Mouse (Mus musculus) kidney, postnatal 0 days (tissue): ENCODE measurements around the gene Pgap2. TPM values are rescaled to one million over a fixed set of nuclear protein-coding genes. Genes with fewer than 3 reads are reported as not detected.

Experiments
- ATAC-seq: fragments of 200-750 bp; cut with Nextera tagmentation; replicated peaks from 2 replicates; pipeline ENCODE4 v1.8.0; 2017; ENCODE audit warnings: low read depth, moderate number of reproducible peaks, moderate TSS enrichment, moderate library complexity; ENCODE audit not compliant: low FRiP score
- DNase-seq: peaks from one replicate; pipeline ENCODE4 v3.0.0-alpha.2; 2016; ENCODE audit warnings: low spot score
- H3K27ac ChIP-seq: fragments of 300-500 bp; sonication (generic); 2 replicates; pipeline ENCODE4 v1.5.1; 2014; ENCODE audit warnings: mild to moderate bottlenecking
- H3K27me3 ChIP-seq: fragments of 300-500 bp; sonication (generic); 2 replicates; pipeline ENCODE4 v1.6.1; 2014; ENCODE audit warnings: low read length, mixed read lengths; ENCODE audit not compliant: insufficient read depth
- H3K36me3 ChIP-seq: fragments of 300-500 bp; sonication (generic); 2 replicates; pipeline ENCODE4 v1.6.1; 2014; ENCODE audit warnings: low read length, mixed read lengths; ENCODE audit not compliant: insufficient read depth
- H3K4me1 ChIP-seq: fragments of 300-500 bp; sonication (generic); replicated peaks from 2 replicates; pipeline ENCODE4 v1.6.1; 2014; ENCODE audit warnings: antibody characterized with exemption, low read length, mixed read lengths; ENCODE audit not compliant: insufficient read depth
- H3K4me2 ChIP-seq: fragments of 300-500 bp; sonication (generic); 2 replicates; pipeline ENCODE4 v1.6.1; 2014; ENCODE audit warnings: mild to moderate bottlenecking, low read length, moderate library complexity, mixed read lengths
- H3K4me3 ChIP-seq: fragments of 300-500 bp; sonication (generic); replicated peaks from 2 replicates; pipeline ENCODE4 v1.5.1; 2014; ENCODE audit warnings: low read depth, low read length
- H3K9ac ChIP-seq: fragments of 300-500 bp; sonication (generic); 2 replicates; pipeline ENCODE4 v1.6.1; 2014; ENCODE audit warnings: low read depth, low read length
- H3K9me3 ChIP-seq: fragments of 300-500 bp; sonication (generic); replicated peaks from 2 replicates; pipeline ENCODE4 v1.6.1; 2016; ENCODE audit warnings: low read length, inconsistent platforms, mixed read lengths
- CTCF ChIP-seq: IDR thresholded peaks from 2 replicates; pipeline ENCODE4 v1.5.1; 2016; ENCODE audit warnings: antibody characterized with exemption, low read depth, mild to moderate bottlenecking, moderate library complexity
- WGBS: fragments of 180-500 bp; shearing (Covaris S2); extraction: QIAGEN DNeasy Blood & Tissue Kit; methylation state at CpG from one replicate; pipeline ENCODE4 v1.1.7; 2014; 5-methylcytosine and 5-hydroxymethylcytosine counted together
- polyA plus RNA-seq: library from polyadenylated mRNA; unstranded; fragments of >200 nt; fragmentation: Nextera tagmentation; extraction: Ambion mirVana; gene quantifications from 2 replicates; pipeline ENCODE4 v1.2.1, GENCODE M21; 2015

Pgap2 gene
- polyA plus RNA-seq, 1 experiment from 2014 or later = 66.8 TPM

- DNase-seq = peak; percentile 70
- H3K9me3 ChIP-seq = no peaks in the 10 kb centered on the region
- under 1% methylated on average over 71 of the region's 73 CpGs for WGBS
- peak; percentile 88 for ATAC-seq
- H3K27me3 ChIP-seq = no peaks in the 10 kb centered on the region
- H3K4me3 ChIP-seq = peak within 1 kb of the TSS; percentile 85
- H3K4me2 ChIP-seq = peak within 1 kb of the TSS; percentile 97
- H3K9ac ChIP-seq = peak within 1 kb of the TSS; percentile 70
- H3K27ac ChIP-seq = peak within 1 kb of the TSS; percentile 47; the same call in 1 of the 2 replicates
- H3K36me3 ChIP-seq = no peaks in the 10 kb centered on the region
- TF ChIP-seq CTCF = no peak
- no peaks in the 10 kb centered on the region for H3K4me1 ChIP-seq
Measured at GRCm38 (mm10) chr7:102267601-102268394, 57.8 kb downstream of the Pgap2 start, which contains the start of gene Stim1. TSS of gene Stim1 (plus strand) at chr7:102267806.

GRCm38 (mm10) chr7:102268395-102268748 lies 58.4 kb downstream of the Pgap2 start:
- Histone ChIP-seq H3K27me3 (no peaks in the 10 kb centered on the region), H3K27ac (no peak overlapping the region)
- WGBS = 12% methylated on average over 12 of the region's 12 CpGs

GRCm38 (mm10) chr7:102272422-102272948 lies 62.5 kb downstream of the Pgap2 start:
- H3K27me3 ChIP-seq = no peaks in the 10 kb centered on the region
- no peaks in the 10 kb centered on the region for H3K4me1 ChIP-seq
- H3K36me3 ChIP-seq = no peaks in the 10 kb centered on the region
- no peak overlapping the region for H3K27ac ChIP-seq
- DNase-seq = no peak
- H3K4me2 ChIP-seq = no peak overlapping the region
- TF ChIP-seq CTCF = no peak
- H3K9me3 ChIP-seq = no peaks in the 10 kb centered on the region
- 86% methylated on average over 3 of the region's 3 CpGs for WGBS
- no peak for ATAC-seq
- no peak overlapping the region for H3K9ac ChIP-seq
- no peak overlapping the region for H3K4me3 ChIP-seq

More at GRCm38 (mm10) chr7:102268395-102268748, 58.4 kb downstream of the Pgap2 start:
- Histone ChIP-seq H3K4me1 (no peaks in the 10 kb centered on the region), H3K9ac (peak overlapping the region; percentile 70), H3K9me3 (no peaks in the 10 kb centered on the region), H3K4me2 (peak overlapping the region; percentile 97), H3K4me3 (peak overlapping the region; percentile 85), H3K36me3 (no peaks in the 10 kb centered on the region)
- TF ChIP-seq CTCF = no peak
- no peak for ATAC-seq
- DNase-seq = no peak

GRCm38 (mm10) chr7:102281403-102281802 lies 71.4 kb downstream of the Pgap2 start:
- DNase-seq (no peak), ATAC-seq (no peak)
- no peak overlapping the region for H3K9ac ChIP-seq
- no peak overlapping the region for H3K4me3 ChIP-seq
- peaks cover 2% of the 10 kb centered on the region; the same call in 1 of the 2 replicates for H3K27me3 ChIP-seq
- H3K36me3 ChIP-seq = no peaks in the 10 kb centered on the region
- no peak overlapping the region for H3K4me2 ChIP-seq
- WGBS = 97% methylated on average over 1 of the region's 1 CpGs
- H3K4me1 ChIP-seq = no peaks in the 10 kb centered on the region
- TF ChIP-seq CTCF = no peak
- H3K9me3 ChIP-seq = no peaks in the 10 kb centered on the region
- H3K27ac ChIP-seq = no peak overlapping the region

- Histone ChIP-seq H3K4me2 (no peak overlapping the region), H3K9me3 (no peaks in the 10 kb centered on the region), H3K4me3 (no peak overlapping the region), H3K27ac (no peak overlapping the region), H3K36me3 (no peaks in the 10 kb centered on the region), H3K27me3 (peaks cover 3% of the 10 kb centered on the region; the same call in 1 of the 2 replicates), H3K9ac (no peak overlapping the region), H3K4me1 (no peaks in the 10 kb centered on the region)
- TF ChIP-seq CTCF = no peak
- WGBS = 78% methylated on average over 5 of the region's 5 CpGs
- ATAC-seq = no peak
- no peak for DNase-seq
Measured at GRCm38 (mm10) chr7:102282261-102282660, 72.3 kb downstream of the Pgap2 start.

Other genes starting within 250 kb of the Pgap2 start
- gene Il18bp, start 191.5 kb upstream of the Pgap2 start, polyA plus RNA-seq = 2.0 and 2.1 TPM in 2 replicates
- 24.8 and 25.5 TPM in 2 replicates for gene Rnf121, start 144.7 kb upstream of the Pgap2 start, polyA plus RNA-seq
- gene Xndc1, start 144.7 kb upstream of the Pgap2 start, polyA plus RNA-seq = 12.6 and 16.4 TPM in 2 replicates
- 0.45 and 0.50 TPM in 2 replicates for gene Xntrpc, start 144.5 kb upstream of the Pgap2 start, polyA plus RNA-seq
- not detected in 2 replicates for gene Trpc2, start 127.1 kb upstream of the Pgap2 start, polyA plus RNA-seq
- 0.24 and 0.70 TPM in 2 replicates for gene Art1, start 108.5 kb upstream of the Pgap2 start, polyA plus RNA-seq
- gene Art5, start 100.7 kb upstream of the Pgap2 start, polyA plus RNA-seq = 1.4 and 2.3 TPM in 2 replicates
- gene Chrna10, start 93.4 kb upstream of the Pgap2 start, polyA plus RNA-seq = not detected in 2 replicates
- gene Nup98, start within 50 bp of the Pgap2 start, polyA plus RNA-seq = 19.1 and 21.1 TPM in 2 replicates
- 50.6 and 52.1 TPM in 2 replicates for gene Rhog, start 45.8 kb downstream of the Pgap2 start, polyA plus RNA-seq
- 9.7 and 10.3 TPM in 2 replicates for gene Stim1, start 57.6 kb downstream of the Pgap2 start, polyA plus RNA-seq
- 52.0 and 70.6 TPM in 2 replicates for gene Rrm1, start 231.5 kb downstream of the Pgap2 start, polyA plus RNA-seq